Mouse (Mus musculus) stomach, embryonic 16.5 days (tissue): ENCODE measurements around the gene Ldb3. TPM values are rescaled to one million over a fixed set of nuclear protein-coding genes. Genes with fewer than 3 reads are reported as not detected.
A peak's percentile ranks its signal among the peaks of the same experiment; 100 is the strongest.

ENCODE experiments used
- ATAC-seq: fragments of 200-750 bp; cut with Nextera tagmentation; 2 replicates; pipeline ENCODE4 v1.8.0; 2017; ENCODE audit warnings: moderate number of reproducible peaks, moderate TSS enrichment; ENCODE audit not compliant: insufficient read depth, low FRiP score
- H3K27ac ChIP-seq: fragments of 300-500 bp; sonication (generic); 2 replicates; pipeline ENCODE4 v1.5.1; 2014; ENCODE audit warnings: low read length
- H3K27me3 ChIP-seq: fragments of 300-500 bp; sonication (generic); 2 replicates; pipeline ENCODE4 v1.6.1; 2014; ENCODE audit warnings: low read length, control low read depth, mixed read lengths; ENCODE audit not compliant: control insufficient read depth, insufficient read depth
- H3K36me3 ChIP-seq: fragments of 300-500 bp; sonication (generic); 2 replicates; pipeline ENCODE4 v1.6.1; 2014; ENCODE audit warnings: low read length; ENCODE audit not compliant: control insufficient read depth, insufficient read depth
- H3K4me1 ChIP-seq: fragments of 300-500 bp; sonication (generic); 2 replicates; pipeline ENCODE4 v1.6.1; 2014; ENCODE audit warnings: low read length, control low read depth, mixed read lengths; ENCODE audit not compliant: control insufficient read depth, insufficient read depth
- H3K4me2 ChIP-seq: fragments of 300-500 bp; sonication (generic); 2 replicates; pipeline ENCODE4 v1.6.1; 2014; ENCODE audit warnings: low read depth, low read length, mixed read lengths
- H3K4me3 ChIP-seq: fragments of 300-500 bp; sonication (generic); replicated peaks from 2 replicates; pipeline ENCODE4 v1.5.1; 2014; ENCODE audit warnings: mild to moderate bottlenecking, low read length
- H3K9ac ChIP-seq: fragments of 300-500 bp; sonication (generic); 2 replicates; pipeline ENCODE4 v1.6.1; 2014; ENCODE audit warnings: low read length
- H3K9me3 ChIP-seq: fragments of 300-500 bp; sonication (generic); replicated peaks from 2 replicates; pipeline ENCODE4 v1.6.1; 2016; ENCODE audit warnings: low read length, control low read depth; ENCODE audit not compliant: control insufficient read depth
- WGBS: fragments of 180-500 bp; shearing (Covaris S2); extraction: QIAGEN DNeasy Blood & Tissue Kit; methylation state at CpG from one replicate; pipeline ENCODE4 v1.1.7; 2014; 5-methylcytosine and 5-hydroxymethylcytosine counted together
- polyA plus RNA-seq: library from polyadenylated mRNA; unstranded; fragments of >200 nt; fragmentation: Nextera tagmentation; extraction: Ambion mirVana; gene quantifications from 2 replicates; pipeline ENCODE4 v1.2.1, GENCODE M21; 2015

Ldb3 gene
- polyA plus RNA-seq, 1 experiment from 2014 or later = 30.9 TPM

DNA sequence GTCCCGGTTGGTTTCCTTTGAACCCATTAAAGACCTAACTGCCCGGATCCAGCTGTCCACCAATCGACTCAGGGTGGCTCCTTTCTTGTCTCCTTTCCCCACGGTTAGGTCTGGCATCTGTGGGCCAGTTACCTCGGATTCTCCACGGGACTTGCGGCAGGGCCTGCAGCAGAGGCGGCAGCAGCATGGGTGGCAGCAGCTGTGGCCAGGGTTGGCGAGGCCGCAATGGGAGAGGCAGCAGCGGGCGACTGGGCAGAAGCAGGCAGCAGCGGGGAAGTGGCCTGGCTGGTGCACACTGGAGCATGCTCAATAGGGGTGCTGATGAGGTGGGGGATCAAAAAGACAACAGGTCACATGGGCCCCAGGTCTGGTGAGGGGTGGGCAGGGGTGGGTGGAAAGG lies 33.3 kb downstream of the Ldb3 start:
- Histone ChIP-seq H3K9ac (no peak overlapping the region), H3K9me3 (no peaks in the 10 kb centered on the region), H3K4me1 (no peaks in the 10 kb centered on the region), H3K27me3 (no peaks in the 10 kb centered on the region), H3K4me2 (no peak overlapping the region), H3K4me3 (no peak overlapping the region), H3K27ac (no peak overlapping the region), H3K36me3 (no peaks in the 10 kb centered on the region)
- WGBS = 70% methylated on average over 13 of the region's 13 CpGs
- no peak for ATAC-seq

DNA sequence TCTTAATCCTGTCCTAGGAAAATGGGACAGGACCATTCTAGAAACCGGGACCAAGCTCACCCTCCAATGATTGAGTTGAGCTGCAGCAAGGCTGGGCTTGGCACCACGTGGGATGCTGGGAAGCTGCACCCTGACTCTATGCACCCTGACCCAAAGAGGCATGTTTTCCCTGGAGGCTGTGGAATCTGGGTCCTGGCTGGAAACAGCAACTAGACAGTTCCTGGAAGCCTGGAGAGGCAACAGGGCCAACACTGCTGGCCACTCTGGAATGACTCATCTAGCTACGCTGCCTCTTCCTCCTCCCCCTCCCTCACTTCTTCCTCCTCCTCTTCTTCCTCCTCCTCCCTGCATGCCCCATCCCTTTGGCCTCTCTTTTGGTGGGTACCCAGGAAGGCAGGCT lies 34.4 kb downstream of the Ldb3 start:
- no peak for ATAC-seq
- H3K9ac ChIP-seq = no peak overlapping the region

DNA sequence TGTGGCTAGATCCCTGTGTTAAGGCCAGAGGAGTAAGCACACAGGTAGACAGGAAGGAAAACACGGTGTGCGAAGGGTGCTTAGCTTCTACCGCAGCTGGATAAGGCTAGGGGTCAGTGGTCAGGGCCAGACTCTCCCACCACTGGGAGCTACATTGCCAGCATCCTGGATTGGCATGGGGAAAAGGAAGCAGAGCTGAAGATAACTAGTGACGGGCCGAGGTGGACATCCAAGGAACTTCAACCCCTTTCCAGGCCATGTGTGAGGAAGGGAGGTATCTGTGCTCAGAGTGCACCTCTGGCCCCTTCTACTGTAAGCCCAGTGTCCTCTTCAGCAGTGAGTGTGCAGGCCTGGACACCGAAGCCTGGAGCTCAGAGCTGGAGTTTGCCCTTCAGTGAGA lies 35.0 kb downstream of the Ldb3 start:
- no peaks in the 10 kb centered on the region for H3K4me1 ChIP-seq
- H3K27ac ChIP-seq = no peak overlapping the region
- H3K36me3 ChIP-seq = no peaks in the 10 kb centered on the region
- no peak overlapping the region for H3K4me2 ChIP-seq
- H3K4me3 ChIP-seq = no peak overlapping the region
- no peaks in the 10 kb centered on the region for H3K27me3 ChIP-seq
- H3K9ac ChIP-seq = no peak overlapping the region
- WGBS = 78% methylated on average over 6 of the region's 6 CpGs
- H3K9me3 ChIP-seq = no peaks in the 10 kb centered on the region
- no peak for ATAC-seq

More for the DNA sequence above, 34.4 kb downstream of the Ldb3 start:
- 55% methylated on average over 3 of the region's 3 CpGs for WGBS
- Histone ChIP-seq H3K36me3 (no peaks in the 10 kb centered on the region), H3K9me3 (no peaks in the 10 kb centered on the region), H3K27me3 (no peaks in the 10 kb centered on the region), H3K27ac (no peak overlapping the region), H3K4me3 (no peak overlapping the region), H3K4me2 (no peak overlapping the region), H3K4me1 (no peaks in the 10 kb centered on the region)

DNA sequence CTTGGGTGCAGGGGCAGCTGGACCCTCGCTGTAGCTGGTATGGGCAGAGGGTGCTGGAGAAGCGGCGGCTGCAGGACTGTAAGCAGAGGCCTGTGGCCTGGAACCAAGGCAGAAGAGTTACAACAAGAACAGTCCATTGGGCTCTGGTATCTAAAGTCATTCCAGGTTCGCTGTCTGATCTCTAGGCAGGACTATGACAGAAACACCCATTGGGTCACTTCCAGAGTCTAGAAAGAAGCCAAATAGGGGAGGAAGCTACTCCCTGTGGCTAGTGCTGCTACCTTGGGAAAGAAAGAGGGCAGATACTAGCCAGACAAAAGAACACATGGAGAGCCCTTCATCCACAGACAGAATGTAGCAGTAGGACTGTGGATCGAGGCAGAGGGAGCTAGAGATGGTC lies 36.3 kb downstream of the Ldb3 start:
- no peak for ATAC-seq
- H3K9ac ChIP-seq = no peak overlapping the region
- 90% methylated on average over 5 of the region's 5 CpGs for WGBS

DNA sequence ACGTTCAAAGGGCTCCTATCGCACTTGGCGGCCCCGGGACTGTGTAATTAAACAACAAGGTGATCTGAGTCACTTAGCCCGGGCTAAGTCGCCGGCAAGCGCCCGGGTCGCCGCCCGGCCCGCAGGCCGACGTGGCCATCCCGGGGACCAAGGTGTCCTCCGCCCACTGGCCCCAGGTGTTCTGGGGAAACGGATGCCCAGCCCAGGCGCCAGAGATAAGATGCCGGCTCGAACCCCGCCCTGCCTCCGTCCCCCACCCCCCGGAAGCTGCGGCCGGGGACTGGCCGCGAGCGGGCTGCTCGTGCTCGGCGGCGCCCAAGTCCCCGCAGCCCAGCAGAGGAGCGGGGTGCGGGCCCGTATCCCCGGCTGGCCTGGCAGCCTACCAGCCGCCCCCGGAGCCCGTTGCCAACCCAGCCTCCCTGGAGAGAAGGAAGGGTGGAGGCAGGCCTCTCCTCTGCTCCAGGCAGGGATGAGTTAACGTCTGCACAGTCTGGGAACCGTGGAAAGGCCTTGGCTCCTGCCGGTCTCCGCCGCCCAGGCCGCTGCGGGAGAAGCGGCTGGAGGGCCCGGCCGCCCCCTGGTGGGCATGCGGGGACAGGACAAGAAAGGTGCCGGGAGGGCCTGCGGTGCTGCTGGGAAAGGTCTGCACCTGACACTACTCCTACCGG lies 39.3 kb downstream of the Ldb3 start:
- under 1% methylated on average over 55 of the region's 55 CpGs for WGBS
- Histone ChIP-seq H3K4me1 (peaks cover 15% of the 10 kb centered on the region), H3K27me3 (no peaks in the 10 kb centered on the region), H3K4me2 (peak overlapping the region; percentile 69), H3K9me3 (no peaks in the 10 kb centered on the region), H3K9ac (peak overlapping the region; percentile 83), H3K36me3 (no peaks in the 10 kb centered on the region), H3K27ac (peak overlapping the region; percentile 97), H3K4me3 (peak overlapping the region; percentile 59)
- peak; percentile 93 for ATAC-seq

More for the DNA sequence above, 36.3 kb downstream of the Ldb3 start:
- peaks cover 5% of the 10 kb centered on the region; the same call in 1 of the 2 replicates for H3K4me1 ChIP-seq
- H3K4me3 ChIP-seq = no peak overlapping the region
- no peaks in the 10 kb centered on the region for H3K9me3 ChIP-seq
- no peak overlapping the region for H3K27ac ChIP-seq
- H3K27me3 ChIP-seq = no peaks in the 10 kb centered on the region
- no peaks in the 10 kb centered on the region for H3K36me3 ChIP-seq
- no peak overlapping the region for H3K4me2 ChIP-seq

DNA sequence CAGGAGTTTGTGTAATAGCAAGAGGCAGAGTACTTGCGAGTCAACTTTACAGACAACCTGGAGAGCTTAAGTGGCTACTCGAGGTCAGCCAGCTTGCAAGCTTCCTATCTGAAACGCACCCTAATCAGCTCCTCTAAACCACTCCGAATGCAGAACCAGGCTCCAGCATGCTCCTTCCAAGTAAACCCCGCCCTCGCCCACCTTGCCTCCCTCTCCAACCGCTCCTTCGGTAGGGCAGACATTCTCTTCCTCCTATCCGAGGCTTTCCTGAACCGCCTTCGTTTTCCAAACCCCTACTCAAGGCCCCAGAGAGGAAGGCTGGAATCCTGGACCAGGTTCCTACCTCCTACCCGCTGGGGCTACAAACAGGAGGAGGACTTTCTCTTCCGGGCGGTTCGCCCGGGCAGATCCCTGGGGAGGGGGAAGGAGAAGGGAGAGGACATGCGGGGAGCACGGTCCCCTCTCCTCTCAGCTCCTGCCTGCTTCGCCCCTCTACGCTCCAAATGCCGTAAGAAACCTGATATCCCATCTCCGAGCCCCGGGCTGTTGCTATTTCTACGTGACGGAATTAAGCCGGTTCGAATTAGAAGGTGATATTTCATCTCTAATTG lies 40.0 kb downstream of the Ldb3 start:
- Histone ChIP-seq H3K36me3 (no peaks in the 10 kb centered on the region), H3K9me3 (no peaks in the 10 kb centered on the region), H3K27me3 (no peaks in the 10 kb centered on the region), H3K4me2 (peak overlapping the region; percentile 69), H3K9ac (peak overlapping the region; percentile 83), H3K4me3 (peak overlapping the region; percentile 59), H3K4me1 (peaks cover 18% of the 10 kb centered on the region), H3K27ac (peak overlapping the region; percentile 97)
- peak; percentile 70 for ATAC-seq
- WGBS = under 1% methylated on average over 27 of the region's 27 CpGs

DNA sequence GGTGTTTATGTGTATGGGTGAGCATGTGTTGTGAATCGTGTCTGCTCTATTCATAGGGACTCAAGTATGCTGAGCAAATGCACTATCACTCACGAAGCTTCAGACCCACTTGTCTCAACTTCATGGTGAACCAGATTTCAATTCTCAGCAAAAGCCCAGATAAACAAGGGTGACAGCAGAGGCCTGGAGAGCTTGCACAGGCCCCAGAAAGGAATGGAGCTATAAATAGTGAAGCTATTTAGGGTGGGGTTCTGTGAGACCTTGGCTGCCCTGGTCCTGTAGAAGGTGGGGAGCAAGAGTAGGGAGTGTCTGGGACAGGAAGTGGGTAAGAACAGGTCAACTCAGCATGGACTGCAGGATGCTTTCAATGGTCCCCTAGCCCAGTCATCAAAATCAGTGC lies 43.9 kb downstream of the Ldb3 start:
- Histone ChIP-seq H3K4me3 (no peak overlapping the region), H3K36me3 (no peaks in the 10 kb centered on the region), H3K27me3 (no peaks in the 10 kb centered on the region), H3K27ac (peak overlapping the region; percentile 66; the same call in 1 of the 2 replicates), H3K4me2 (no peak overlapping the region), H3K4me1 (peaks cover 21% of the 10 kb centered on the region), H3K9ac (no peak overlapping the region), H3K9me3 (no peaks in the 10 kb centered on the region)
- ATAC-seq = no peak
- WGBS = 52% methylated on average over 2 of the region's 2 CpGs

DNA sequence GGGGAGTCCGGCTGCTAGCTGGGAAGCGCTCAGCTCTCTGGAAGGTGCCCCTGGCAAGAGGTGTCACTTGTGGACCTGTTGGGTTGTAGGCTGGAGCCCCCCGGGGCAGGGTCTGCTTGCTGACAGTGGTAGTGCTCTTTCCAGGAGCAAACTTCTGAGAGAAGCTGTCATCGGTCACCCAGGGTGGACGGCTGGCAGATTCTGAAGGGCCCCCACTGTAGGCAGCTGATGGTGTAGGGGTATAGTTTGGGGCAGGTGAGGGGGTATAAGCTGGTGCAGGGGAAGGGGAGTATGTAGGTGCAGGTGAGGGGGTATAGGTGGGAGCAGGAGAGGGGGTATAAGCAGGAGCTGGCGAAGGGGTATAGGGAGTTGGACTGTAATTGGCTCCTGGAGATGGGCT lies 44.5 kb downstream of the Ldb3 start:
- 84% methylated on average over 6 of the region's 6 CpGs for whole genome bisulfite sequencing
- Histone ChIP-seq H3K9ac (0 out of 2 replicates have a peak overlapping the region, but pooled peaks have one; percentile 7), H3K36me3 (no peaks in the 10 kb centered on the region), H3K4me1 (peaks cover 21% of the 10 kb centered on the region), H3K9me3 (no peaks in the 10 kb centered on the region), H3K27me3 (no peaks in the 10 kb centered on the region), H3K4me2 (no peak overlapping the region), H3K27ac (peak overlapping the region; percentile 66), H3K4me3 (no peak overlapping the region)
- no peak for ATAC-seq

DNA sequence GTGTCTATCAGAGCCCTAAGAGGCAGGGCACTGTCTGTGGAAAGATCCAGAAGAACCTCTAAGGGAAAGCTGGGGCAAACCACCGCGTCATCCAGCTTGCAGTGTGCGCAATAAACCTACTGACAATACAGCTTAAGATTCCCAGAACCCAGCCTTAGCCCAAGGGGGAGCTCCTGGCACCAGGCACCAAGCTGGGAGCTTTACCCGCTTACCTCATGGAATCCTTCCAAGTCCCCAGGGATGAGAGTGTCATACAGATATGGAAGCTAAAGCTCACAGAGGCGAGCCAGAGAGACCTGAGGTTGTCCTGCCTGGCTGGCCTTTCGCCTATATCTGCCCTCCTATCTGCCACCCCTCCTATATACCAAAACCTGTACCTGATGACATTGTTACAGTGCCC lies 44.9 kb downstream of the Ldb3 start:
- Histone ChIP-seq H3K27me3 (no peaks in the 10 kb centered on the region), H3K36me3 (no peaks in the 10 kb centered on the region), H3K4me1 (peaks cover 21% of the 10 kb centered on the region), H3K4me2 (no peak overlapping the region), H3K9ac (0 out of 2 replicates have a peak overlapping the region, but pooled peaks have one; percentile 7), H3K27ac (peak overlapping the region; percentile 66; the same call in 1 of the 2 replicates), H3K4me3 (no peak overlapping the region), H3K9me3 (no peaks in the 10 kb centered on the region)
- WGBS = 80% methylated on average over 6 of the region's 6 CpGs
- no peak for ATAC-seq
